8 mouse cellular contexts compared by ENCODE assay signal in the genomic region with DNA sequence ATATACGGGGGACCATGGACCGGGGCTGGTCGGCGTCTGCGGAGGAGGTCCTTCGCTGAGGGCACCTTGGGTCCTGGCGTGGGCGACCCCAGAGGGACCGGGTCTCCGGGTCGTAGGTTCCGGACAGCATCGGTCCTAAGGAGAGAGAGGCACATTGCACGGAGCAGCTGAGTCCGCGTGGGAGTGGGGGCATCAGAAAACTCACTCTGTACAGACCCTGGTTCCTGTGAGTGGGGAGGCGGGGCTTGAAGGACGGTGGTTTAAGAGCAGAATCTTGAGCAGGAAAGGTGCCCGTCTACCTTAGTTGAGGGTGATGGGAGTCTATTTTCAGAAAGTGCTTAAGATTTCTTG. TPM values are rescaled to one million over a fixed set of nuclear protein-coding genes. Genes with fewer than 3 reads are reported as not detected.
A peak's percentile ranks its signal among the peaks of the same experiment; 100 is the strongest.
DNase-seq lines count a peak whose midpoint lies in the region; ATAC-seq and TF ChIP-seq lines count a peak whose summit lies in the region.

No protein-coding gene starts in this region.

- WGBS in intestine, embryonic 15.5 days: under 1% methylated on average over 19 of the region's 19 CpGs
- WGBS in midbrain, embryonic 15.5 days: under 1% methylated on average over 19 of the region's 19 CpGs

- H3K27me3 ChIP-seq in intestine, embryonic 15.5 days (replicated peaks): no peaks in the 10 kb centered on the region
- no peaks in the 10 kb centered on the region for H3K27me3 ChIP-seq in midbrain, embryonic 15.5 days (replicated peaks)

- TF ChIP-seq POLR2A in embryonic fibroblast, embryonic 13.5 days (IDR thresholded peaks at IDR 0.05; ENCODE audit: low read depth, low read length): no peak

- H3K36me3 ChIP-seq in intestine, embryonic 15.5 days: peaks cover 20% of the 10 kb centered on the region
- peaks cover 37% of the 10 kb centered on the region for H3K36me3 ChIP-seq in midbrain, embryonic 15.5 days (replicated peaks)

- DNase-seq in gastrocnemius, adult 2 months: no peak
- DNase-seq in gastrocnemius, postnatal 10 days: no peak
- DNase-seq in CD4-positive, CD25-positive, alpha-beta regulatory T cell, adult 2 months (ENCODE audit: low read depth, low spot score): peak; percentile 60
- DNase-seq in Muller cell, postnatal 12 days (ENCODE audit: inconsistent ontology term): no peak
- DNase-seq in left cerebral cortex, postnatal 10 days (ENCODE audit: extremely low spot score in 1 of 2, low spot score in 2 of 2): no peak

- H3K4me1 ChIP-seq in embryonic fibroblast, embryonic 13.5 days (ENCODE audit: control insufficient read depth, insufficient read depth, low read length): no peaks in the 10 kb centered on the region
- peaks cover 15% of the 10 kb centered on the region for H3K4me1 ChIP-seq in intestine, embryonic 15.5 days (replicated peaks)
- H3K4me1 ChIP-seq in midbrain, embryonic 15.5 days: peaks cover 32% of the 10 kb centered on the region

- H3K27ac ChIP-seq in gastrocnemius, adult 2 months: peak overlapping the region; percentile 99
- peak overlapping the region; percentile 47 for H3K27ac ChIP-seq in embryonic fibroblast, embryonic 13.5 days (ENCODE audit: insufficient read depth, low read length)
- H3K27ac ChIP-seq in intestine, embryonic 15.5 days: peak overlapping the region; percentile 97
- H3K27ac ChIP-seq in midbrain, embryonic 15.5 days: peak overlapping the region; percentile 98

- peak overlapping the region; percentile 99 for H3K4me3 ChIP-seq in gastrocnemius, adult 2 months
- peak overlapping the region; percentile 96 for H3K4me3 ChIP-seq in embryonic fibroblast, embryonic 13.5 days (ENCODE audit: insufficient read depth, low read length)
- H3K4me3 ChIP-seq in intestine, embryonic 15.5 days (replicated peaks): peak overlapping the region; percentile 96
- peak overlapping the region; percentile 94 for H3K4me3 ChIP-seq in midbrain, embryonic 15.5 days

- intact Hi-C loops in gastrocnemius, adult 2 months (cut with DNase I): no loop called here
- intact Hi-C loops in left cerebral cortex, postnatal 10 days (cut with DNase I): no loop called here

- peak; percentile 44 for ATAC-seq in intestine, embryonic 15.5 days
- ATAC-seq in midbrain, embryonic 15.5 days (replicated peaks): no peak; the same call in 1 of the 2 replicates

- H3K9ac ChIP-seq in intestine, embryonic 15.5 days: peak overlapping the region; percentile 93
- peak overlapping the region; percentile 97 for H3K9ac ChIP-seq in midbrain, embryonic 15.5 days

- TF ChIP-seq CTCF in gastrocnemius, adult 2 months (IDR thresholded peaks at IDR 0.05): no peak
- TF ChIP-seq CTCF in embryonic fibroblast, embryonic 13.5 days (IDR thresholded peaks at IDR 0.05; ENCODE audit: borderline replicate concordance, insufficient read depth, low read length): no peak

- H3K4me2 ChIP-seq in intestine, embryonic 15.5 days (replicated peaks): peak overlapping the region; percentile 77
- H3K4me2 ChIP-seq in midbrain, embryonic 15.5 days: peak overlapping the region; percentile 78

- no peaks in the 10 kb centered on the region for H3K9me3 ChIP-seq in intestine, embryonic 15.5 days
- no peaks in the 10 kb centered on the region for H3K9me3 ChIP-seq in midbrain, embryonic 15.5 days

RNA-seq across cellular contexts. Expression of a gene that starts 0.3 kb away (rescaled TPM):
- total RNA-seq in gastrocnemius, adult 2 months (2021): 10 to 100 TPM; 25.3 to 31.0 TPM
- 10 to 100 TPM; 26.8 to 31.6 TPM for total RNA-seq in gastrocnemius, postnatal 10 days (2021)
- polyA plus RNA-seq in embryonic fibroblast, embryonic 13.5 days (2011; ENCODE audit: insufficient read length, low read depth, missing spikeins): 39.7 and 43.6 TPM in 2 replicates
- polyA plus RNA-seq in intestine, embryonic 15.5 days (2015; fragmentation: Nextera tagmentation; extraction: Ambion mirVana): 36.2 and 36.9 TPM in 2 replicates
- 106 and 112 TPM in 2 replicates for polyA plus RNA-seq in midbrain, embryonic 15.5 days (2015; fragmentation: Nextera tagmentation; extraction: Ambion mirVana)
- 10 to 100 TPM; 73.9 to 76.4 TPM for total RNA-seq in left cerebral cortex, postnatal 10 days (2021)

RNA-seq across cellular contexts. Expression of a gene that starts 0.8 kb away (rescaled TPM):
- total RNA-seq in gastrocnemius, adult 2 months (2021): 10 to 100 TPM in 1 of 2 experiments, 1 to 10 TPM in 1; 9.3 to 12.3 TPM
- 10 to 100 TPM; 13.3 to 17.3 TPM for total RNA-seq in gastrocnemius, postnatal 10 days (2021)
- polyA plus RNA-seq in embryonic fibroblast, embryonic 13.5 days (2011; ENCODE audit: insufficient read length, low read depth, missing spikeins): 19.6 and 24.0 TPM in 2 replicates
- 18.5 and 20.2 TPM in 2 replicates for polyA plus RNA-seq in intestine, embryonic 15.5 days (2015; fragmentation: Nextera tagmentation; extraction: Ambion mirVana)
- 26.0 and 27.5 TPM in 2 replicates for polyA plus RNA-seq in midbrain, embryonic 15.5 days (2015; fragmentation: Nextera tagmentation; extraction: Ambion mirVana)
- total RNA-seq in left cerebral cortex, postnatal 10 days (2021): 10 to 100 TPM; 26.2 to 26.6 TPM

RNA-seq across cellular contexts. Expression of a gene that starts 28.8 kb away (rescaled TPM):
- 10 to 100 TPM; 38.5 to 49.2 TPM for total RNA-seq in gastrocnemius, adult 2 months (2021)
- 10 to 100 TPM; 53.6 to 64.6 TPM for total RNA-seq in gastrocnemius, postnatal 10 days (2021)
- polyA plus RNA-seq in embryonic fibroblast, embryonic 13.5 days (2011; ENCODE audit: insufficient read length, low read depth, missing spikeins): 1,824 and 2,709 TPM in 2 replicates
- 304 and 345 TPM in 2 replicates for polyA plus RNA-seq in intestine, embryonic 15.5 days (2015; fragmentation: Nextera tagmentation; extraction: Ambion mirVana)
- polyA plus RNA-seq in midbrain, embryonic 15.5 days (2015; fragmentation: Nextera tagmentation; extraction: Ambion mirVana): 5.3 and 5.7 TPM in 2 replicates
- total RNA-seq in left cerebral cortex, postnatal 10 days (2021): 10 to 100 TPM in 1 of 2 experiments, 1 to 10 TPM in 1; 9.7 to 11.1 TPM

RNA-seq across cellular contexts. Expression of a gene that starts 48.0 kb away (rescaled TPM):
- total RNA-seq in gastrocnemius, adult 2 months (2021): 10 to 100 TPM; 66.2 to 72.2 TPM
- 10 to 100 TPM; 57.8 to 58.2 TPM for total RNA-seq in gastrocnemius, postnatal 10 days (2021)
- 153 and 185 TPM in 2 replicates for polyA plus RNA-seq in embryonic fibroblast, embryonic 13.5 days (2011; ENCODE audit: insufficient read length, low read depth, missing spikeins)
- 36.3 and 39.6 TPM in 2 replicates for polyA plus RNA-seq in intestine, embryonic 15.5 days (2015; fragmentation: Nextera tagmentation; extraction: Ambion mirVana)
- 51.9 and 52.8 TPM in 2 replicates for polyA plus RNA-seq in midbrain, embryonic 15.5 days (2015; fragmentation: Nextera tagmentation; extraction: Ambion mirVana)
- 100 to 1,000 TPM; 104 to 115 TPM for total RNA-seq in left cerebral cortex, postnatal 10 days (2021)

Comparison
In these comparisons a context has a peak if more than half of its experiments do, and no peak if none do; other contexts are left out.
1. H3K27ac ChIP-seq: peak in every context shown above with its lines; median percentile 99 in gastrocnemius, adult 2 months; 98 in midbrain, embryonic 15.5 days; 97 in intestine, embryonic 15.5 days; 47 in embryonic fibroblast, embryonic 13.5 days.